Mouse (Mus musculus) heart, embryonic 13.5 days (tissue): Measurements from ENCODE around the gene Slc22a1. TPM values are rescaled to one million over a fixed set of nuclear protein-coding genes. Genes with fewer than 3 reads are reported as not detected.
A peak's percentile ranks its signal among the peaks of the same experiment; 100 is the strongest.

Experiments used
- ATAC-seq: fragments of 200-750 bp; cut with Nextera tagmentation; 2 replicates; pipeline ENCODE4 v1.8.0; 2017; ENCODE audit warnings: moderate TSS enrichment; ENCODE audit not compliant: insufficient number of reproducible peaks, low FRiP score, low TSS enrichment; ENCODE audit errors: extremely low read depth
- H3K27ac ChIP-seq: fragments of 300-500 bp; sonication (generic); replicated peaks from 2 replicates; pipeline ENCODE4 v1.5.1; 2015; ENCODE audit warnings: moderate library complexity, mild to moderate bottlenecking, inconsistent platforms
- H3K27me3 ChIP-seq: fragments of 300-500 bp; sonication (generic); replicated peaks from 2 replicates; pipeline ENCODE4 v1.6.1; 2015; ENCODE audit warnings: mild to moderate bottlenecking, inconsistent platforms
- H3K36me3 ChIP-seq: fragments of 300-500 bp; sonication (generic); 2 replicates; pipeline ENCODE4 v1.6.1; 2015; ENCODE audit warnings: mild to moderate bottlenecking, inconsistent platforms
- H3K4me1 ChIP-seq: fragments of 300-500 bp; sonication (generic); 2 replicates; pipeline ENCODE4 v1.6.1; 2015; ENCODE audit warnings: inconsistent platforms
- H3K4me2 ChIP-seq: fragments of 300-500 bp; sonication (generic); 2 replicates; pipeline ENCODE4 v1.6.1; 2015; ENCODE audit warnings: inconsistent platforms, mild to moderate bottlenecking, moderate library complexity
- H3K4me3 ChIP-seq: fragments of 300-500 bp; sonication (generic); 2 replicates; pipeline ENCODE4 v1.5.1; 2015; ENCODE audit warnings: moderate library complexity, mild to moderate bottlenecking, inconsistent platforms
- H3K9ac ChIP-seq: fragments of 300-500 bp; sonication (generic); 2 replicates; pipeline ENCODE4 v1.6.1; 2015; ENCODE audit warnings: inconsistent platforms, mild to moderate bottlenecking, moderate library complexity
- H3K9me3 ChIP-seq: fragments of 300-500 bp; sonication (generic); 2 replicates; pipeline ENCODE4 v1.6.1; 2016; ENCODE audit warnings: inconsistent platforms
- WGBS: fragments of 180-500 bp; shearing (Covaris S2); methylation state at CpG from one replicate; pipeline ENCODE4 v1.1.7; 2015; ENCODE audit warnings: mixed read lengths; 5-methylcytosine and 5-hydroxymethylcytosine counted together
- polyA plus RNA-seq: library from polyadenylated mRNA; unstranded; fragments of >200 nt; fragmentation: Nextera tagmentation; extraction: Ambion mirVana; gene quantifications from 2 replicates; pipeline ENCODE4 v1.2.1, GENCODE M21; 2015

Gene Slc22a1
- polyA plus RNA-seq, 1 experiment from 2014 or later, result 15.1 TPM

GRCm38 (mm10) chr17:12630976-12631730 is 44.5 kb downstream of the Slc22a1 start:
- Histone ChIP-seq H3K9ac (no peak overlapping the region), H3K9me3 (peaks cover under 1% of the 10 kb centered on the region; the same call in 1 of the 2 replicates), H3K36me3 (no peaks in the 10 kb centered on the region), H3K27me3 (no peaks in the 10 kb centered on the region; the same call in 1 of the 2 replicates), H3K4me2 (no peak overlapping the region), H3K27ac (peak overlapping the region; percentile 61), H3K4me1 (peaks cover 20% of the 10 kb centered on the region), H3K4me3 (no peak overlapping the region)
- WGBS, result 42% methylated on average over 6 of the region's 6 CpGs
- ATAC-seq, result no peak

- Histone ChIP-seq H3K36me3 (no peaks in the 10 kb centered on the region), H3K27ac (no peak overlapping the region), H3K4me1 (peaks cover 20% of the 10 kb centered on the region), H3K9ac (no peak overlapping the region), H3K4me3 (no peak overlapping the region), H3K4me2 (no peak overlapping the region), H3K27me3 (no peaks in the 10 kb centered on the region), H3K9me3 (peaks cover 19% of the 10 kb centered on the region)
- no peak for ATAC-seq
- 67% methylated on average over 4 of the region's 4 CpGs for WGBS
Observed at GRCm38 (mm10) chr17:12627983-12628382, 47.6 kb downstream of the Slc22a1 start.

GRCm38 (mm10) chr17:12619641-12620040 is 56.0 kb downstream of the Slc22a1 start:
- Histone ChIP-seq H3K27ac (no peak overlapping the region), H3K9me3 (peaks cover 4% of the 10 kb centered on the region), H3K4me2 (no peak overlapping the region), H3K9ac (no peak overlapping the region), H3K4me1 (no peaks in the 10 kb centered on the region), H3K27me3 (no peaks in the 10 kb centered on the region), H3K4me3 (no peak overlapping the region), H3K36me3 (no peaks in the 10 kb centered on the region)
- 71% methylated on average over 2 of the region's 2 CpGs for WGBS
- ATAC-seq, result no peak

- no peaks in the 10 kb centered on the region for H3K9me3 ChIP-seq
- no peaks in the 10 kb centered on the region for H3K27me3 ChIP-seq
- 48% methylated on average over 4 of the region's 4 CpGs for WGBS
- ATAC-seq, result no peak
- no peak overlapping the region for H3K27ac ChIP-seq
- H3K4me2 ChIP-seq, result no peak overlapping the region
- no peak overlapping the region for H3K9ac ChIP-seq
- no peaks in the 10 kb centered on the region for H3K4me1 ChIP-seq
- H3K36me3 ChIP-seq, result no peaks in the 10 kb centered on the region
- no peak overlapping the region for H3K4me3 ChIP-seq
Observed at GRCm38 (mm10) chr17:12615429-12615828, 60.2 kb downstream of the Slc22a1 start.

GRCm38 (mm10) chr17:12614511-12615385 is 60.9 kb downstream of the Slc22a1 start:
- 78% methylated on average over 15 of the region's 15 CpGs for WGBS
- H3K36me3 ChIP-seq, result no peaks in the 10 kb centered on the region
- no peaks in the 10 kb centered on the region for H3K27me3 ChIP-seq
- ATAC-seq, result no peak
- no peak overlapping the region for H3K4me2 ChIP-seq
- no peak overlapping the region for H3K27ac ChIP-seq
- no peak overlapping the region for H3K9ac ChIP-seq
- H3K4me3 ChIP-seq, result no peak overlapping the region
- H3K9me3 ChIP-seq, result no peaks in the 10 kb centered on the region
- no peaks in the 10 kb centered on the region for H3K4me1 ChIP-seq

GRCm38 (mm10) chr17:12607202-12607601 is 68.4 kb downstream of the Slc22a1 start:
- no peak for ATAC-seq
- H3K4me1 ChIP-seq, result peaks cover 7% of the 10 kb centered on the region
- no peak overlapping the region for H3K4me3 ChIP-seq
- H3K4me2 ChIP-seq, result no peak overlapping the region
- H3K9me3 ChIP-seq, result no peaks in the 10 kb centered on the region
- H3K27ac ChIP-seq, result no peak overlapping the region
- no peaks in the 10 kb centered on the region for H3K36me3 ChIP-seq
- H3K27me3 ChIP-seq, result no peaks in the 10 kb centered on the region
- H3K9ac ChIP-seq, result no peak overlapping the region

- Histone ChIP-seq H3K9me3 (no peaks in the 10 kb centered on the region), H3K36me3 (no peaks in the 10 kb centered on the region), H3K9ac (no peak overlapping the region), H3K27ac (no peak overlapping the region), H3K4me1 (peaks cover 7% of the 10 kb centered on the region), H3K4me3 (no peak overlapping the region), H3K27me3 (no peaks in the 10 kb centered on the region), H3K4me2 (no peak overlapping the region)
- WGBS, result 10% methylated on average over 1 of the region's 1 CpGs
- ATAC-seq, result no peak
Observed at GRCm38 (mm10) chr17:12606634-12607033, 69.0 kb downstream of the Slc22a1 start.

Other genes with a start within 250 kb of the Slc22a1 start
- gene Slc22a3, start 168.1 kb downstream of the Slc22a1 start, polyA plus RNA-seq, result 0.10 and 0.36 TPM in 2 replicates
- gene Slc22a2, start 91.7 kb downstream of the Slc22a1 start, polyA plus RNA-seq, result not detected in 2 replicates
- gene Igf2r, start 93.8 kb upstream of the Slc22a1 start, polyA plus RNA-seq, result 142 and 143 TPM in 2 replicates
- 0.25 and 0.31 TPM in 2 replicates for gene Mas1, start 192.3 kb upstream of the Slc22a1 start, polyA plus RNA-seq
- 0.14 TPM in 1 of 2 replicates, not detected in the other for gene Mrgprh, start 200.2 kb upstream of the Slc22a1 start, polyA plus RNA-seq
- gene Pnldc1, start 234.4 kb upstream of the Slc22a1 start, polyA plus RNA-seq, result 0.70 and 1.0 TPM in 2 replicates
- gene Tcp1, start 239.9 kb upstream of the Slc22a1 start, polyA plus RNA-seq, result 315 and 348 TPM in 2 replicates
- 166 and 194 TPM in 2 replicates for gene Mrpl18, start 240.5 kb upstream of the Slc22a1 start, polyA plus RNA-seq